11 mouse cellular contexts compared by ENCODE assay signal in the genomic region with DNA sequence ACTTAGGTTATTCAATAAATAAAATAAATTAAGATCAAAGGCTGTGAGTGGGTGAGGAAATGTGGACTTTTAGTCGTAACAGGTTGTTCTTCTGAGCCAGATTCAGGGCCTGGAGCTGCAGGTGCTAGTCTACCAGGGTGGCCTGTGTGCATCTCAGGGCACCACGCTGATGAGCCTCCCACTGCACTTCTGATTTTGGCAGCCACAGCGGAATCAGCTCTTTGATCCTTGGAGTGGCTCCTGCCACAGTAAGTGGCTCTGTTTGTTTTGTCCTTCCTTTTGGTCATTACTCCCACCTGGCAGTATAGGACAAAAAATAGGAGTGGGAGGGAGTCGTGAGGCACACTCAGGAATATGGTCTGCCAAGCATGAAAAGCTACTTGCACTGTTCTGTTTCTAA.
"Had no signal": no experiment of that assay in that cellular context is flagged by ENCODE, and none has a peak within 500 bp of the region (broad histone marks: within the 10 kb centered on the region; RNA-seq: fewer than 3 reads in every experiment).

No protein-coding gene starts in this region.

- H3K4me2 ChIP-seq: limb, embryonic 12.5 days; liver, embryonic 11.5 days; liver, embryonic 15.5 days; midbrain, embryonic 13.5 days; stomach, embryonic 15.5 days had no signal

- H3K9me3 ChIP-seq: limb, embryonic 12.5 days; liver, embryonic 15.5 days; midbrain, embryonic 13.5 days; stomach, embryonic 15.5 days had no signal

- H3K36me3 ChIP-seq: limb, embryonic 12.5 days; liver, embryonic 15.5 days; midbrain, embryonic 13.5 days; stomach, embryonic 15.5 days had no signal

- H3K9ac ChIP-seq: limb, embryonic 12.5 days; liver, embryonic 15.5 days; midbrain, embryonic 13.5 days; stomach, embryonic 15.5 days had no signal

- H3K4me1 ChIP-seq: liver, embryonic 15.5 days; stomach, embryonic 15.5 days had no signal

- DNase-seq: kidney, adult 18-20 months; lung, adult 2 months; lung, postnatal 36 days; right cerebral cortex, postnatal 14 days; thymus, postnatal 4 days had no signal

- H3K4me3 ChIP-seq: limb, embryonic 12.5 days; liver, embryonic 15.5 days; midbrain, embryonic 13.5 days; stomach, embryonic 15.5 days had no signal

- H3K27me3 ChIP-seq: limb, embryonic 12.5 days; liver, embryonic 15.5 days; midbrain, embryonic 13.5 days; stomach, embryonic 15.5 days had no signal

- H3K27ac ChIP-seq: limb, embryonic 12.5 days; liver, embryonic 15.5 days; midbrain, embryonic 13.5 days; stomach, embryonic 15.5 days had no signal

- ATAC-seq: lung, postnatal 0 days; midbrain, embryonic 13.5 days had no signal
